Mouse (Mus musculus): ENCODE results near the gene Kcp.

- TF ChIP-seq POLR2A (IDR thresholded peaks at IDR 0.05; ENCODE audit: low read depth, low read length) (no peak), CTCF (IDR thresholded peaks at IDR 0.05; ENCODE audit: borderline replicate concordance, insufficient read depth, low read length) (no peak)
Observed at GRCm38 (mm10) chr6:29557112-29557511, 49.4 kb upstream of the Kcp start.

All from embryonic fibroblast, embryonic 13.5 days (primary cell).